Mouse (Mus musculus) WW6 (cell line): ENCODE measurements around the gene Ptch2.

Source experiments
- DNase-seq: peaks from one replicate; pipeline ENCODE4 v3.0.0-alpha.2; 2013; ENCODE audit warnings: low read depth, low spot score

Ptch2 gene

GRCm38 (mm10) chr4:117151416-117151815, 55.5 kb downstream of the Ptch2 start:
- no peak for DNase-seq

- no peak for DNase-seq
These were observed 56.8 kb downstream of the Ptch2 start for GRCm38 (mm10) chr4:117152714-117153113.

GRCm38 (mm10) chr4:117155020-117155791, 59.3 kb downstream of the Ptch2 start:
- no peak for DNase-seq

GRCm38 (mm10) chr4:117155792-117156355, 60.0 kb downstream of the Ptch2 start, which contains the start of gene Rps8:
Gene Rps8, minus strand, starts transcription at chr4:117156243.
- DNase-seq, result peak; percentile 84

GRCm38 (mm10) chr4:117156372-117156771, 60.5 kb downstream of the Ptch2 start:
- no peak for DNase-seq

- DNase-seq, result no peak
These were observed 63.8 kb downstream of the Ptch2 start for GRCm38 (mm10) chr4:117159666-117160065.

GRCm38 (mm10) chr4:117161183-117161582, 65.3 kb downstream of the Ptch2 start:
- no peak for DNase-seq
